Mouse (Mus musculus) left cerebral cortex, adult 9 months (tissue): ENCODE measurements at regions not wholly inside any gene's neighbourhood (a gene's known extent, or its start where the extent isn't known, plus 50 kb on each side); places are given as distances from the start of the nearest gene placed in this dataset.

Experiments used
- DNase-seq, 2 experiments: peaks; one replicate each; pipeline ENCODE4 v3.0.0; 2022; ENCODE audit warnings: low spot score in 2 of 2

DNA sequence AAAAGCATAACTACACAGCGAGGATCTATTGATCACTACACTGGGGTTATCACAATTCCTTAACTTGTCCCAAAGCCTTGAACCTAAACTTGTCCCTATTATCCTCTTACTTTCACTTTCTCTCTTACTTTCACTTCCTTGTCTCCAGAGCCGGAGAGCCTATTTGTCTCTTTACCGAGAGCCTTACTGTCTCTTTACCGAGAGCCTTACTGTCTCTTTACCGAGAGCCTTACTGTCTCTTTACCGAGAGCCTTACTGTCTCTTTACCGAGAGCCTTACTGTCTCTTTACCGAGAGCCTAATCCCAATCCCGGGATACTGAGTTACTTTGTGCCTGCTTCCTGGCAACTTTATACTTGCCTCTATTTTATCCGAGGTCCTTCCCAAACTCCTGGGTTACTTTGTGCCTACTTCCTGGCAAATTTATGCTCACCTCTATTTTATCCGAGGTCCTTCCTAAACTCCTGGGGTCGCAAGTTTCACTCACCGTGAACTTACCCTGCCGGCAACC lies 335.3 kb upstream of the Ccng1 start:
- peak in 1 of 2 experiments; percentile 35 for DNase-seq

DNA sequence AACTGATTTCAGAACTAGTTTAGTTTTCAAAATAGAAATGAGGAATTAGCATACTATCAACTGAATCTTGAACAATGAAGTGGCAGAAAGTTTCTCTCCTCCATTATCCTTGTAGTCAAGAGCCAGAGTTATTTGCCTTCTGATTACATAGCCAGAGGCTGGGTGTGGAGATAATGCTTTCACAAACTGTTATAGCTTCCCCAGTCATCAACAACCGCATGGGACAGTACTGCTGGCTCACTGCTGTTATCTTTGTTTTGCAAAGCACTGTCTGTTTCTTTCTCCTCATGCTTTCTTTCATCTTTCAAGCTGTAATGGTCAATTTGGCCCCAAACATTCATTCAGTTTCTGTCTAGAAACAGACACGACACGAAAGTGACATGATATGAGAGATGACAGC lies 308.5 kb upstream of the Ccng1 start:
- no peak for DNase-seq

DNA sequence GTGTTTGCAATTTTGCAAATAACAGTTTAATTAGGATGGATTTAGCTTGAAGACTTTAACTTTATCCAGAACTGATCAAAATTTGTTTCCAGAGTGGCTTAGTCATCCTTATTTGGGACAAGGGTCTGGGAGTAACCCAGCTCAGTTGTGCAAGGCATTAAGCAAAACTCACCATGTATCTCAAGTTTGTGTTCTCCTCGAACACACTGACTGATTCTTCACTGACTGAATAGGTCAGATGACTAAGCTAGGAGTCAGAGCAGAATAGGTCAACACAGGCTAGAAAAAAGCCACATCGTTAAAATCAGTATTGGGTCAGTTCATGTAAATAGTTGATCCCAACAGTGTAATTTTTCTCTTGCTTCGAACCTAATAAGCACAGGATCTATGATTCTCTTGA lies 302.7 kb upstream of the Ccng1 start:
- DNase-seq: no peak

- DNase-seq: no peak
Measured at GRCm38 (mm10) chr11:41030018-41030417, 274.9 kb upstream of the Ccng1 start.

GRCm38 (mm10) chr11:41010096-41010495 lies 255.0 kb upstream of the Ccng1 start:
- DNase-seq: no peak

- DNase-seq: no peak
Measured at GRCm38 (mm10) chr11:40972806-40973205, 217.7 kb upstream of the Ccng1 start.

DNA sequence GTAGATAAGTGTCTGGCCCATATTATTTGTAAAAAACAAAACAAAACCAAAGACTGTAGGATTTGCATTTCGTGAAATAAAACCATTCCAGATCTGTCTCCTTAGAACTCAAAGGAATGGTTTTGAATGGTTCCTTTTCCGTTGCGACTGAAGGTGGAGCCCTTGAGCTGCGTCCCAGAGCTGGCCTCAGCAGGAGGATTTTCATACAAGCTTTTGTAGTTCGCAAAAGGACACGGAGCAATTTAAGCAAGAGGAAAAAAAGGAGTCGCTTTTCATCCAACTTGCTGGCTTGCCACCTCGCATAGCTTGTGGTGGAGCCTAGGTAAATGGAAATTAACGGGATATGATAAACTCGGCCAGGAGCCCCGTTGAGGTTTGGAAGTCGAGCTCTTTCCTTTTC lies 172.1 kb upstream of the Ccng1 start:
- DNase-seq: peak; percentile 19 to 83

DNA sequence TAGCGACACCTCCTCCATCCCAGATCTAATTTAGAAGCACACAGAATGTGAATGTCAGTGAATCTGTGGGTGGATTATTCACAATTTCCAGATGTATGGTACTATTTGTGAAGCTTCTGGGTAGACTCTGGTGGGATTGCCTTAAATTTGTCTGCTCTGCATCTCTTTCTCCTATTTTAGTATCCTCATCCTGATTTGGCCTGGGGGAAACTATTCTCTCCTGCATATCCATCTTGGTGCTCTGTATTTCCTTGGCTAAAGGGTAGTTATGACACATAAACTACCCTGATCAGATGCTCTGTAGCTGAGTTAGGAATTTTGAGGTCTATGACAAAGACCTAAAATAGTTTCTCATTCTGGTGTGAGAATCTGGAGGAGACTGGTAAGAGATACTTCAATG lies 136.4 kb upstream of the Ccng1 start:
- DNase-seq: peak; percentile 17 to 22

DNA sequence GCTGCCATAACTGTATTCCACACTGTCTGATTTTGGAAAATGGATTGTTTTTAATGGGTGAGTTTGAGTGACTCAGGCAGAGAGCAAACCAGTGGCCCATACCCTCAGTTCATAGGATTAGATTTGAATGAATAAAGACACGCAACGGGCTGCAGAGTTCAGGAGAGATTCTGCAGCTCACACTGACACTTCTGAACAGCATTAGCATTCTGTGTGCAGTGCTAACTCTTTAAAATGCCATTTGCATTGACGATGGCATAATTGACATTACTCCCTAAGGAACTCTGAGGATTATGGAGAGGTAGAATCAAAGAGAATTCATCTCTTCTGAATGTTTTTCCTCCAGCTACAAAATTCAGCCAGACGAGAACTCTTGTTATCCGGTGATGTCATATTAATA lies 129.4 kb upstream of the Ccng1 start:
- no peak for DNase-seq

- DNase-seq: no peak
Measured at GRCm38 (mm10) chr11:40879589-40879988, 124.5 kb upstream of the Ccng1 start.

DNA sequence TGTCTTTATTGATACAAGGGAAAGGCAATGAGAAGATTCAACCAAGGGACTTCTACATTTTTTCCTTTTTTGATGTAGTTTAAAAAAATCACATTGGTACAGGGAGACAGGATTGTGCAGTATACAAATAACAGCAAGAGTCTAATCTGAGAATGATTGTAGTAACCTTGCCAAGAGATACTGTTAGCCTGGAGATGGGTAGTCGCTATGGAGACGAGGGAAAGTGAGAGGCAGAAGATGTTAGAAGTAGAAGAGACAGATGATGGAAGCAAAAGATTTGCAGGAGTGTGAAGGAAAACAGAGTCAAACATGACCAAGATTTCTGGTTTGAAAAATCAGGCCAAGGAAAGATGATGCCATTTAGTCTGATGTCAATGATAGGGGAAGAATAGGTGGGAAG lies 117.9 kb upstream of the Ccng1 start:
- DNase-seq: no peak

DNA sequence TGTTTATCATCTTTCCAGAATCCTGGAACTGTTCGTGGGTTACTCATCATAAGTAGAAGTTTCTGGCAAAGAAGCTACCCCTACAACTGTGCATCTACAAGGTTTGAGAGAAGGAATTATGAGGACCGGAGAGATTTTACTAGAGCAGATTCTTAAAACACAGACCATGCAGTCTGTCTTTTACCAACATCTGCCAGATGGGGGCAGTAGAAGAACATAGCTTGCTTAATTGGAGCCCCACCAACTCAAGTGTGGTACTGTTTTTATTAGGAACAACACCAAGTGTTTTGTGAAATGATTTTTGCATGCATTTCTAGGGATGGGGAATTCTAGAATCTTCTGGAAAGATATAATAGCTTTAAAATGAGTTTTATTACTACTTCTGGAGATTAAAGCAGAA lies 110.6 kb upstream of the Ccng1 start:
- peak; percentile 35 to 92 for DNase-seq

DNA sequence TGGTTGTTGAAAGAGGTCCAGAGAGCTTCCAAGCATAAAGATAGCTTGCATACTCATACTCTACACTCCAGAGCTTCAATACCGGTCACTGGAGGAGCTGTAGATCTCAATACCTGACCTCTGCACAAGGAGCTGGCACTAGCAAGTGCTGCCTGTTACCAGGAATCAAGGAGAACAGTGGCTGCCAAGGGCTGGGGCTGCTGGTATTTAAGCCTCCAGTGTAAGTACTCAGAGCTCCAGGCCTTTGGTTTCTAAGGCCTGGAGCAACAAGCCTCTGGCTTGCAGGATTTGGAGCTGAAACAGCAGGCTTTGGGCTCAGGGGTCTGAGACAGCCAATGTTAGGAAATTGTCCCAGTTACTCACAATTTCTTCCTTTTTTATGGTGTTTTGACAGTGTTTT lies 96.2 kb upstream of the Ccng1 start:
- DNase-seq: no peak

DNA sequence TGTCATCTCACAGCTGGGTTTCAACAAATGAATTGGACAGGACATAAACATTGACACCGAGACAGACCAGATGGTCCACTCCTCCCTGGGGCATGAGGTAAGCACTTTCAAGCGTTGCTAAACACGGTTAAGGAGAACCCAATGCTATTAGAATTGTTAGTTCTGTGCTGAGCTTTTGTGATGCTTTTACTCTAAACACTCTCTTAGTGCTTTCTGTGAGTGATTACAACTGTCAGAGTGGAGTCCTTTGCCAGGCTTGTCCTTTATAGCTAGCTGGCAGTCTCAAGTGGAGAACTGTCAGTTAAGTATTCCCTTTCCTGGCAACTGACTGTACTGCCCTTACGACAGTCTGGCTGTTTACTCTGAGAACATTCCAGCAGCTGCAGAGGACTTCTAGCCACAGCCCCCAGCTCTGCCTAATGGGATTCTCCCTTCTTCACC lies 95.6 kb upstream of the Ccng1 start:
- no peak for DNase-seq

DNA sequence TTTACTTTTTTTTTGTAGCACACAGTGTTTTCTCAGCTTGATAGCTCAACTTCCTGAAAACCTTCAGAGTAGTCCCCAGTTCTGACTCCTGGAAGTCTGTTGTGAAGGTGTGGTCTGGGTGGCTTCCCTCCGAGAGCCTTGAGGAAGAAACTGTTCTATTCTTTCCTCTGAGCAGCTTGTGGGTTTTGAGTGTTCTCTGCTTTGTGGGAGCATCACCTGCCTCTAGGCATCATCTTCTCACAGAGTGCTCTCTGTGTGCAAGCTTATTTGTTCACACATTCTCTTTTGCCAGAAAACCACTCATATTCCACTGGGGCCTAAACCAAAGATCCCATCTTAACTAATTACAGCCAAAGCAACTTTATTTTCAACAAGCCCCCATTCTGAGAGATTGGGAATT lies 91.5 kb upstream of the Ccng1 start:
- DNase-seq: peak in 1 of 2 experiments; percentile 34

- no peak for DNase-seq
Measured at GRCm38 (mm10) chr11:40835393-40835792, 80.3 kb upstream of the Ccng1 start.
